Mouse (Mus musculus) lung, postnatal 0 days (tissue): ENCODE results near the gene Taf3. TPM values are rescaled to one million over a fixed set of nuclear protein-coding genes. Genes with fewer than 3 reads are reported as not detected.

Source experiments
- ATAC-seq: fragments of 200-750 bp; cut with Nextera tagmentation; 2 replicates; pipeline ENCODE4 v1.8.0; 2017; ENCODE audit warnings: moderate library complexity
- DNase-seq: peaks from one replicate; pipeline ENCODE4 v3.0.0-alpha.2; 2016; ENCODE audit warnings: low spot score
- H3K27ac ChIP-seq: fragments of 300-500 bp; sonication (generic); 2 replicates; pipeline ENCODE4 v1.5.1; 2014; ENCODE audit warnings: antibody characterized with exemption, mild to moderate bottlenecking, low read length, mixed read lengths
- H3K27me3 ChIP-seq: fragments of 300-500 bp; sonication (generic); replicated peaks from 2 replicates; pipeline ENCODE4 v1.6.1; 2014; ENCODE audit warnings: low read length, mixed read lengths; ENCODE audit not compliant: insufficient read depth
- H3K36me3 ChIP-seq: fragments of 300-500 bp; sonication (generic); 2 replicates; pipeline ENCODE4 v1.6.1; 2014; ENCODE audit warnings: low read length, mixed read lengths; ENCODE audit not compliant: insufficient read depth
- H3K4me1 ChIP-seq: fragments of 300-500 bp; sonication (generic); 2 replicates; pipeline ENCODE4 v1.6.1; 2014; ENCODE audit warnings: antibody characterized with exemption, low read depth, low read length, mixed read lengths; ENCODE audit not compliant: insufficient read depth
- H3K4me2 ChIP-seq: fragments of 300-500 bp; sonication (generic); replicated peaks from 2 replicates; pipeline ENCODE4 v1.6.1; 2014; ENCODE audit warnings: low read depth, mild to moderate bottlenecking, low read length, moderate library complexity, mixed read lengths
- H3K4me3 ChIP-seq: fragments of 300-500 bp; sonication (generic); 2 replicates; pipeline ENCODE4 v1.5.1; 2014; ENCODE audit warnings: low read depth, low read length
- H3K9ac ChIP-seq: fragments of 300-500 bp; sonication (generic); replicated peaks from 2 replicates; pipeline ENCODE4 v1.6.1; 2014; ENCODE audit warnings: low read depth, mild to moderate bottlenecking
- H3K9me3 ChIP-seq: fragments of 300-500 bp; sonication (generic); 2 replicates; pipeline ENCODE4 v1.6.1; 2016; ENCODE audit warnings: low read length, mixed read lengths
- CTCF ChIP-seq: IDR thresholded peaks from 2 replicates; pipeline ENCODE4 v1.5.1; 2016; ENCODE audit warnings: antibody characterized with exemption, mild to moderate bottlenecking
- EP300 ChIP-seq: IDR thresholded peaks from 2 replicates; pipeline ENCODE4 v1.6.1; 2016; ENCODE audit warnings: antibody characterized with exemption, mild to moderate bottlenecking, control low read depth
- WGBS: fragments of 180-500 bp; shearing (Covaris S2); extraction: QIAGEN DNeasy Blood & Tissue Kit; methylation state at CpG from one replicate; pipeline ENCODE4 v1.1.7; 2014; 5-methylcytosine and 5-hydroxymethylcytosine counted together
- polyA plus RNA-seq: library from polyadenylated mRNA; unstranded; fragments of >200 nt; fragmentation: Nextera tagmentation; extraction: Ambion mirVana; gene quantifications from 2 replicates; pipeline ENCODE4 v1.2.1, GENCODE M21; 2015

Taf3 gene
- polyA plus RNA-seq, 1 experiment from 2014 or later = 7.5 TPM

DNA sequence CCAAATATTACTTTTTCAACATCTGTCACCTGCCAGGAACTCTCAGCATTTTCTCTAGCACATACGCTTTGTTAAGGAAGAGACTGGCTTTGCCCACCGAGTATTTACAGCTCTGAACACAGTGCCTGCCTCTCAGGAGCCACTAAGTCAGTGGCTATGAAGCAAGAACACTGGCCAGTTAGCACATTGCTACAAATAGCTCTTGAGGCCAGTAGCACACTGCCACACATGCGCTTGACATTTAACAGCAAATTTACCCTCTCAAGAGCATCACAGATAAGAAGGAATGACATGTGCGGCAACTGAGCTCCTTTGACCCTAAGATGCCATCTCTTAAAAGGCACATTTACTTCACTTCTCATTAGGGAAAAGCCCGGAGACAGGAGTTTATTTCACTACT, 78.7 kb downstream of the Taf3 start:
- TF ChIP-seq EP300 = no peak
- no peak for TF ChIP-seq CTCF
- Histone ChIP-seq H3K36me3 (no peaks in the 10 kb centered on the region), H3K4me2 (no peak overlapping the region), H3K4me3 (no peak overlapping the region), H3K27me3 (no peaks in the 10 kb centered on the region), H3K27ac (no peak overlapping the region), H3K9ac (no peak overlapping the region), H3K4me1 (peaks cover 9% of the 10 kb centered on the region; the same call in 1 of the 2 replicates), H3K9me3 (no peaks in the 10 kb centered on the region)
- peak; percentile 59 for DNase-seq
- 37% methylated on average over 5 of the region's 5 CpGs for WGBS
- peak; percentile 69 for ATAC-seq

DNA sequence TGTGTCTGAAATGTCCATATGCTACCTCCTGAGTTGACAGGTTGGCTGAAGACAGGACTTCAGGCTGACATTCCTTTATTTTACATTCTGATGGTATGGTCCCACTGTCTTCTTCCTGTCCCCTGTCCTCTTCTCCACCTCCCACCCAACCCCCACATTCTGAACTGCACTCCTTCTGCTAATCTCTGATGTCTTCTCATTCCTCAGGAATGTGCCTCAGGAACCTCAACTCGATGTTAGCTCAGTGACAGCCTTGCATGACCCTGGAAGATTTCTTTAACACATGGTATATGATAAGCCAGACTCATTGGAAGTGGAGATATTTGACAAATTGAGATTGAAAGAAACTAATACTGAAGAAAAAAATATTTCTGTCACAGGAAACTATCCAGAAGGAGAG, 81.8 kb downstream of the Taf3 start:
- no peak for ATAC-seq
- 3% methylated on average over 1 of the region's 1 CpGs for WGBS

DNA sequence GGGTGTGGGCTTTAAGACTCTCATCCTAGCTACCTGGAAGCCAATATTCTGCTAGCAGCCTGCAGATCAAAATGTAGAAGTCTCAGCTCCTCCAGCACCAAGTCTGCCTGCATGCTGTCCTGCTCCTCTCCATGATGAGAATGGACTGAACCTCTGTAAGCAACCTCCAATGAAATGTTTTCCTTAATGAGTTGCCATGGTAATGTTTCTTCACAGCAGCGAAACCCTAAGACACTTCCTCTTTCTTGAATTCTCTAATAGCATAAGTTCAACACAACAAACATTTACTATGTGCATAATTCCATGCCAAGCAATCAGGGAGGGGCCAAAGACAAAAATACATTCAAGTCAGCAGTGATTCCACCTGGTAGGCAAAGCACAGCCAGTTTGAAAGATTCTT, 82.8 kb downstream of the Taf3 start:
- Histone ChIP-seq H3K4me3 (no peak overlapping the region), H3K27me3 (no peaks in the 10 kb centered on the region), H3K4me2 (no peak overlapping the region), H3K4me1 (peaks cover 5% of the 10 kb centered on the region; the same call in 1 of the 2 replicates), H3K9ac (no peak overlapping the region), H3K36me3 (no peaks in the 10 kb centered on the region), H3K9me3 (no peaks in the 10 kb centered on the region), H3K27ac (no peak overlapping the region)
- 75% methylated on average over 1 of the region's 1 CpGs for WGBS
- ATAC-seq (no peak), DNase-seq (peak; percentile 25)
- no peak for TF ChIP-seq EP300
- TF ChIP-seq CTCF = no peak

More for the DNA sequence above, 81.8 kb downstream of the Taf3 start:
- Histone ChIP-seq H3K4me1 (peaks cover 9% of the 10 kb centered on the region; the same call in 1 of the 2 replicates), H3K4me2 (no peak overlapping the region), H3K9me3 (no peaks in the 10 kb centered on the region), H3K27me3 (no peaks in the 10 kb centered on the region), H3K27ac (no peak overlapping the region), H3K36me3 (no peaks in the 10 kb centered on the region), H3K4me3 (no peak overlapping the region), H3K9ac (no peak overlapping the region)
- no peak for DNase-seq
- TF ChIP-seq EP300 = no peak

DNA sequence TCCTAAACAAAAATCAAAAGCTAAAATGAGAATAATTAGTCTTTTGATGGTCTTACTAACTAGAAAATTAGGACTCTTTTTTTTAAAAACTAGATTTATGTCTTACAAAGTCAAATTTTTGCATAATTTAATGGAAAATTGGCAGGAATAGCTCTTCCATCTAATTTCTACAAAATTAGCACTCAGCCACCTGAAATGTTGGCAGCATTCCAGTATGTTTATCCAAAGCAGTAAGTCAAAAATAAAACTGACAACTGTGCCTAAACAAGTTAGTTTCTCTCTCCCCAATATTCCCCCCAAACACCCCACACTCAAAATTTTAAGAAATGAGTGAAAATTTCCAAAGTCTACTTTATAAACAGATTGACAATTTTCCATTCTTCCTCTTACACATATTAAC, 85.5 kb downstream of the Taf3 start:
- H3K4me3 ChIP-seq = no peak overlapping the region
- H3K27ac ChIP-seq = no peak overlapping the region
- no peaks in the 10 kb centered on the region for H3K36me3 ChIP-seq
- H3K4me1 ChIP-seq = no peaks in the 10 kb centered on the region
- no peaks in the 10 kb centered on the region for H3K27me3 ChIP-seq
- no peaks in the 10 kb centered on the region for H3K9me3 ChIP-seq
- TF ChIP-seq EP300 (no peak), CTCF (no peak)
- H3K4me2 ChIP-seq = no peak overlapping the region
- ATAC-seq (no peak), DNase-seq (no peak)
- H3K9ac ChIP-seq = no peak overlapping the region

GRCm38 (mm10) chr2:9961708-9962107, 86.7 kb downstream of the Taf3 start:
- TF ChIP-seq EP300 (no peak), CTCF (no peak)
- H3K27me3 ChIP-seq = no peaks in the 10 kb centered on the region
- H3K36me3 ChIP-seq = no peaks in the 10 kb centered on the region
- 46% methylated on average over 3 of the region's 3 CpGs for WGBS
- no peak overlapping the region for H3K9ac ChIP-seq
- no peak overlapping the region for H3K27ac ChIP-seq
- no peaks in the 10 kb centered on the region for H3K4me1 ChIP-seq
- no peak for ATAC-seq
- H3K4me2 ChIP-seq = no peak overlapping the region
- no peaks in the 10 kb centered on the region for H3K9me3 ChIP-seq
- DNase-seq = no peak
- H3K4me3 ChIP-seq = no peak overlapping the region

DNA sequence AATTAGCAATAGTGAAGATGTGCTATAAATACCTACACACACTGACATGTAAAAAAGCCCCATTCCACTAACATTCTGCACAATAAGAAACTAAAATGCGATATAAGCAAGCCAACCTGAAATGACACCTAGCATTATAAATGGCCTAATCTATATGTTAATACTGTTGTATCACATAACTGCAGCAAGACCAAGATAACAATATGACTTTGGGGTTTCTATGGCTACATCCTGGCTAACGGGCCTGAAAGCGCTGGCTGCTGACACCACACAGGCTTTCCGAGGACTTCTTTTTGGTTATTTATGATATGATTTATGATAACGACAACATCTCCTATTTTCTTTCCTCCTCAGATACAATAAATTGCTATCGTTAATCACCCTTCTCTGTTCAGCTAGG, 90.4 kb downstream of the Taf3 start:
- ATAC-seq (no peak), DNase-seq (no peak)
- Histone ChIP-seq H3K4me3 (no peak overlapping the region), H3K36me3 (no peaks in the 10 kb centered on the region), H3K27me3 (no peaks in the 10 kb centered on the region), H3K4me1 (no peaks in the 10 kb centered on the region; the same call in 1 of the 2 replicates), H3K9me3 (no peaks in the 10 kb centered on the region), H3K4me2 (no peak overlapping the region), H3K9ac (no peak overlapping the region), H3K27ac (no peak overlapping the region)
- TF ChIP-seq EP300 (no peak), CTCF (no peak)
- 89% methylated on average over 6 of the region's 6 CpGs for WGBS

- no peak overlapping the region for H3K4me3 ChIP-seq
- no peaks in the 10 kb centered on the region for H3K27me3 ChIP-seq
- H3K4me1 ChIP-seq = no peaks in the 10 kb centered on the region; the same call in 1 of the 2 replicates
- DNase-seq (no peak), ATAC-seq (no peak)
- H3K36me3 ChIP-seq = no peaks in the 10 kb centered on the region
- no peak overlapping the region for H3K4me2 ChIP-seq
- TF ChIP-seq CTCF = no peak
- no peak for TF ChIP-seq EP300
- H3K9me3 ChIP-seq = no peaks in the 10 kb centered on the region
- 41% methylated on average over 2 of the region's 2 CpGs for WGBS
- no peak overlapping the region for H3K9ac ChIP-seq
- H3K27ac ChIP-seq = no peak overlapping the region
Measured at GRCm38 (mm10) chr2:9956546-9956945, 91.8 kb downstream of the Taf3 start.
